Mouse (Mus musculus) stomach, postnatal 0 days (tissue): ENCODE results near the gene Nacad.

ENCODE experiments used
- CTCF ChIP-seq: IDR thresholded peaks from 2 replicates; pipeline ENCODE4 v1.5.1; 2016; ENCODE audit warnings: antibody characterized with exemption, low read depth, mild to moderate bottlenecking, moderate library complexity
- EP300 ChIP-seq: optimal IDR thresholded peaks from 2 replicates; pipeline ENCODE3; 2016; ENCODE audit warnings: antibody characterized with exemption

GRCm38 (mm10) chr11:6550201-6550600, 55.7 kb downstream of the Nacad start:
- TF ChIP-seq CTCF (no peak), EP300 (no peak)
